Mouse (Mus musculus): ENCODE measurements around the gene Gm9573. TPM values are rescaled to one million over a fixed set of nuclear protein-coding genes. Genes with fewer than 3 reads are reported as not detected.

The Gm9573 gene
- polyA plus RNA-seq, 1 experiment, result not detected

- Histone ChIP-seq H3K27ac (ENCODE audit: insufficient read depth, low read length) (no peak overlapping the region), H3K4me3 (ENCODE audit: extremely low read depth, insufficient read depth, insufficient read length) (no peak overlapping the region), H3K4me1 (ENCODE audit: control insufficient read depth, insufficient read depth, insufficient read length) (no peaks in the 10 kb centered on the region), H3K27me3 (ENCODE audit: control insufficient read depth, insufficient read depth, low read length) (no peaks in the 10 kb centered on the region), H3K36me3 (ENCODE audit: control insufficient read depth, insufficient read depth, low read length) (no peaks in the 10 kb centered on the region)
- 24% methylated on average over 21 of the region's 21 CpGs for WGBS
- DNase-seq (ENCODE audit: low read depth in 1 of 2, low spot score in 2 of 2), result peak; percentile 33 to 43
- TF ChIP-seq CTCF (IDR thresholded peaks at IDR 0.05; ENCODE audit: extremely low read depth, insufficient read depth, insufficient read length, insufficient replicate concordance), result peak; percentile 68; the same call in 1 of the 2 replicates
- TF ChIP-seq POLR2A (IDR thresholded peaks at IDR 0.05; ENCODE audit: low read depth, low read length), result no peak
Observed at GRCm38 (mm10) chr17:35590410-35591218, 35.8 kb downstream of the Gm9573 start.

GRCm38 (mm10) chr17:35588387-35588786 is 38.0 kb downstream of the Gm9573 start:
- WGBS, result 63% methylated on average over 4 of the region's 4 CpGs
- Histone ChIP-seq H3K27me3 (ENCODE audit: control insufficient read depth, insufficient read depth, low read length) (no peaks in the 10 kb centered on the region), H3K36me3 (ENCODE audit: control insufficient read depth, insufficient read depth, low read length) (no peaks in the 10 kb centered on the region), H3K27ac (ENCODE audit: insufficient read depth, low read length) (no peak overlapping the region), H3K4me3 (ENCODE audit: extremely low read depth, insufficient read depth, insufficient read length) (no peak overlapping the region), H3K4me1 (ENCODE audit: control insufficient read depth, insufficient read depth, insufficient read length) (no peaks in the 10 kb centered on the region)
- TF ChIP-seq CTCF (IDR thresholded peaks at IDR 0.05; ENCODE audit: extremely low read depth, insufficient read depth, insufficient read length, insufficient replicate concordance) (no peak), POLR2A (IDR thresholded peaks at IDR 0.05; ENCODE audit: low read depth, low read length) (no peak)
- no peak for DNase-seq (ENCODE audit: low read depth in 1 of 2, low spot score in 2 of 2)

- Histone ChIP-seq H3K36me3 (ENCODE audit: control insufficient read depth, insufficient read depth, low read length) (no peaks in the 10 kb centered on the region), H3K4me3 (ENCODE audit: extremely low read depth, insufficient read depth, insufficient read length) (no peak overlapping the region), H3K27me3 (ENCODE audit: control insufficient read depth, insufficient read depth, low read length) (no peaks in the 10 kb centered on the region), H3K27ac (ENCODE audit: insufficient read depth, low read length) (no peak overlapping the region), H3K4me1 (ENCODE audit: control insufficient read depth, insufficient read depth, insufficient read length) (no peaks in the 10 kb centered on the region)
- no peak for TF ChIP-seq POLR2A (IDR thresholded peaks at IDR 0.05; ENCODE audit: low read depth, low read length)
- no peak for TF ChIP-seq CTCF (IDR thresholded peaks at IDR 0.05; ENCODE audit: extremely low read depth, insufficient read depth, insufficient read length, insufficient replicate concordance)
- 71% methylated on average over 1 of the region's 1 CpGs for WGBS
- DNase-seq (ENCODE audit: low read depth in 1 of 2, low spot score in 2 of 2), result no peak
Observed at GRCm38 (mm10) chr17:35587291-35587690, 39.1 kb downstream of the Gm9573 start.

GRCm38 (mm10) chr17:35584330-35584937 is 42.0 kb downstream of the Gm9573 start:
- TF ChIP-seq POLR2A (IDR thresholded peaks at IDR 0.05; ENCODE audit: low read depth, low read length) (no peak), CTCF (IDR thresholded peaks at IDR 0.05; ENCODE audit: extremely low read depth, insufficient read depth, insufficient read length, insufficient replicate concordance) (peak; percentile 72; the same call in 1 of the 2 replicates)
- no peak overlapping the region for H3K27ac ChIP-seq (ENCODE audit: insufficient read depth, low read length)
- no peaks in the 10 kb centered on the region for H3K36me3 ChIP-seq (ENCODE audit: control insufficient read depth, insufficient read depth, low read length)
- H3K4me1 ChIP-seq (ENCODE audit: control insufficient read depth, insufficient read depth, insufficient read length), result no peaks in the 10 kb centered on the region
- 18% methylated on average over 16 of the region's 16 CpGs for WGBS
- H3K27me3 ChIP-seq (ENCODE audit: control insufficient read depth, insufficient read depth, low read length), result no peaks in the 10 kb centered on the region
- H3K4me3 ChIP-seq (ENCODE audit: extremely low read depth, insufficient read depth, insufficient read length), result no peak overlapping the region
- peak; percentile 30 to 63 for DNase-seq (ENCODE audit: low read depth in 1 of 2, low spot score in 2 of 2)

- Histone ChIP-seq H3K4me1 (ENCODE audit: control insufficient read depth, insufficient read depth, insufficient read length) (no peaks in the 10 kb centered on the region), H3K27ac (ENCODE audit: insufficient read depth, low read length) (no peak overlapping the region), H3K27me3 (ENCODE audit: control insufficient read depth, insufficient read depth, low read length) (no peaks in the 10 kb centered on the region), H3K36me3 (ENCODE audit: control insufficient read depth, insufficient read depth, low read length) (no peaks in the 10 kb centered on the region), H3K4me3 (ENCODE audit: extremely low read depth, insufficient read depth, insufficient read length) (no peak overlapping the region)
- 91% methylated on average over 1 of the region's 1 CpGs for WGBS
- DNase-seq (ENCODE audit: low read depth in 1 of 2, low spot score in 2 of 2), result no peak
- peak; percentile 18; the same call in 1 of the 2 replicates for TF ChIP-seq CTCF (IDR thresholded peaks at IDR 0.05; ENCODE audit: extremely low read depth, insufficient read depth, insufficient read length, insufficient replicate concordance)
- TF ChIP-seq POLR2A (IDR thresholded peaks at IDR 0.05; ENCODE audit: low read depth, low read length), result no peak
Observed at GRCm38 (mm10) chr17:35582900-35583299, 43.5 kb downstream of the Gm9573 start.

- H3K27me3 ChIP-seq (ENCODE audit: control insufficient read depth, insufficient read depth, low read length), result no peaks in the 10 kb centered on the region
- DNase-seq (ENCODE audit: low read depth in 1 of 2, low spot score in 2 of 2), result peak; percentile 68 to 79
- 22% methylated on average over 6 of the region's 6 CpGs for WGBS
- no peak overlapping the region for H3K27ac ChIP-seq (ENCODE audit: insufficient read depth, low read length)
- no peaks in the 10 kb centered on the region for H3K4me1 ChIP-seq (ENCODE audit: control insufficient read depth, insufficient read depth, insufficient read length)
- H3K36me3 ChIP-seq (ENCODE audit: control insufficient read depth, insufficient read depth, low read length), result no peaks in the 10 kb centered on the region
- no peak overlapping the region for H3K4me3 ChIP-seq (ENCODE audit: extremely low read depth, insufficient read depth, insufficient read length)
- TF ChIP-seq CTCF (IDR thresholded peaks at IDR 0.05; ENCODE audit: extremely low read depth, insufficient read depth, insufficient read length, insufficient replicate concordance) (peak; percentile 92; the same call in 1 of the 2 replicates), POLR2A (IDR thresholded peaks at IDR 0.05; ENCODE audit: low read depth, low read length) (no peak)
Observed at GRCm38 (mm10) chr17:35578211-35578610, 48.2 kb downstream of the Gm9573 start.

Data from spleen, adult 2 months (tissue).